In genomic region chr7:111846417-111846816, GRCm38 (mm10) we compare ENCODE assay signal across 31 mouse cellular contexts.
"Had no signal": no experiment of that assay in that cellular context is flagged by ENCODE, and none has a peak within 500 bp of the region (broad histone marks: within the 10 kb centered on the region; RNA-seq: fewer than 3 reads in every experiment).

No protein-coding gene starts in this region.

- H3K4me3 ChIP-seq: limb, embryonic 10.5 days; limb, embryonic 12.5 days; limb, embryonic 13.5 days; limb, embryonic 15.5 days; liver, embryonic 12.5 days; liver, embryonic 13.5 days; liver, embryonic 15.5 days; lung, embryonic 15.5 days; megakaryocyte, embryonic 14.5 days; midbrain, embryonic 10.5 days; midbrain, embryonic 12.5 days; midbrain, embryonic 13.5 days; midbrain, embryonic 15.5 days; myocyte had no signal

- ATAC-seq: liver, embryonic 12.5 days; liver, postnatal 0 days; lung, postnatal 0 days; midbrain, embryonic 13.5 days; midbrain, embryonic 15.5 days; midbrain, embryonic 16.5 days had no signal

- H3K4me1 ChIP-seq: limb, embryonic 10.5 days; limb, embryonic 12.5 days; limb, embryonic 13.5 days; limb, embryonic 15.5 days; liver, embryonic 12.5 days; liver, embryonic 13.5 days; liver, embryonic 15.5 days; lung, embryonic 15.5 days; megakaryocyte, embryonic 14.5 days; midbrain, embryonic 10.5 days; midbrain, embryonic 12.5 days; midbrain, embryonic 13.5 days; midbrain, embryonic 15.5 days had no signal

- H3K4me2 ChIP-seq: limb, embryonic 12.5 days; limb, embryonic 13.5 days; limb, embryonic 15.5 days; liver, embryonic 11.5 days; liver, embryonic 12.5 days; liver, embryonic 13.5 days; liver, embryonic 15.5 days; lung, embryonic 14.5 days; lung, embryonic 15.5 days; midbrain, embryonic 11.5 days; midbrain, embryonic 12.5 days; midbrain, embryonic 13.5 days; midbrain, embryonic 15.5 days had no signal

- H3K9ac ChIP-seq: limb, embryonic 12.5 days; limb, embryonic 13.5 days; limb, embryonic 15.5 days; liver, embryonic 12.5 days; liver, embryonic 13.5 days; liver, embryonic 14.5 days; liver, embryonic 15.5 days; liver, postnatal 0 days; lung, embryonic 14.5 days; lung, embryonic 15.5 days; midbrain, embryonic 12.5 days; midbrain, embryonic 13.5 days; midbrain, embryonic 15.5 days had no signal

- H3K9me3 ChIP-seq: limb, embryonic 10.5 days; limb, embryonic 12.5 days; limb, embryonic 13.5 days; limb, embryonic 15.5 days; liver, embryonic 12.5 days; liver, embryonic 13.5 days; liver, embryonic 15.5 days; lung, embryonic 15.5 days; midbrain, embryonic 10.5 days; midbrain, embryonic 12.5 days; midbrain, embryonic 13.5 days; midbrain, embryonic 15.5 days had no signal

- H3K27ac ChIP-seq: limb, embryonic 10.5 days; limb, embryonic 12.5 days; limb, embryonic 13.5 days; limb, embryonic 15.5 days; liver, embryonic 12.5 days; liver, embryonic 13.5 days; liver, embryonic 14.5 days; liver, embryonic 15.5 days; lung, embryonic 15.5 days; macrophage; midbrain, embryonic 10.5 days; midbrain, embryonic 12.5 days; midbrain, embryonic 13.5 days; midbrain, embryonic 15.5 days had no signal

- DNase-seq: left cerebral cortex, postnatal 4 days; liver; liver, embryonic 13.5 days; liver, postnatal 0 days; lung, adult 18-20 months; lung, adult 2 months; lung, embryonic 14.5 days; lung, postnatal 10 days; lung, postnatal 14 days; lung, postnatal 36 days; lung, postnatal 4 days; midbrain, embryonic 14.5 days had no signal

- H3K36me3 ChIP-seq: limb, embryonic 10.5 days; limb, embryonic 12.5 days; limb, embryonic 13.5 days; limb, embryonic 15.5 days; liver, embryonic 12.5 days; liver, embryonic 13.5 days; liver, embryonic 15.5 days; lung, embryonic 15.5 days; midbrain, embryonic 10.5 days; midbrain, embryonic 12.5 days; midbrain, embryonic 13.5 days; midbrain, embryonic 15.5 days had no signal

- H3K27me3 ChIP-seq: limb, embryonic 12.5 days; limb, embryonic 13.5 days; limb, embryonic 15.5 days; liver, embryonic 12.5 days; liver, embryonic 13.5 days; liver, embryonic 15.5 days; lung, embryonic 15.5 days; megakaryocyte, embryonic 14.5 days; midbrain, embryonic 12.5 days; midbrain, embryonic 13.5 days; midbrain, embryonic 15.5 days had no signal
